Mouse (Mus musculus) liver, postnatal 0 days (tissue): ENCODE results near the gene Dynlrb1.

ENCODE experiments used
- CTCF ChIP-seq: sonication (generic); IDR thresholded peaks from 2 replicates; pipeline ENCODE4 v1.5.1; 2016; ENCODE audit warnings: antibody characterized with exemption, low read depth
- EP300 ChIP-seq: IDR thresholded peaks from 2 replicates; pipeline ENCODE4 v1.6.1; 2016; ENCODE audit warnings: antibody characterized with exemption, low read depth, mild to moderate bottlenecking

GRCm38 (mm10) chr2:155299563-155299962, 63.2 kb downstream of the Dynlrb1 start:
- no peak for TF ChIP-seq CTCF
- no peak for TF ChIP-seq EP300
